Mouse (Mus musculus): ENCODE measurements at regions not wholly inside any gene's neighbourhood (a gene's known extent, or its start where the extent isn't known, plus 50 kb on each side); places are given as distances from the start of the nearest gene placed in this dataset.

DNA sequence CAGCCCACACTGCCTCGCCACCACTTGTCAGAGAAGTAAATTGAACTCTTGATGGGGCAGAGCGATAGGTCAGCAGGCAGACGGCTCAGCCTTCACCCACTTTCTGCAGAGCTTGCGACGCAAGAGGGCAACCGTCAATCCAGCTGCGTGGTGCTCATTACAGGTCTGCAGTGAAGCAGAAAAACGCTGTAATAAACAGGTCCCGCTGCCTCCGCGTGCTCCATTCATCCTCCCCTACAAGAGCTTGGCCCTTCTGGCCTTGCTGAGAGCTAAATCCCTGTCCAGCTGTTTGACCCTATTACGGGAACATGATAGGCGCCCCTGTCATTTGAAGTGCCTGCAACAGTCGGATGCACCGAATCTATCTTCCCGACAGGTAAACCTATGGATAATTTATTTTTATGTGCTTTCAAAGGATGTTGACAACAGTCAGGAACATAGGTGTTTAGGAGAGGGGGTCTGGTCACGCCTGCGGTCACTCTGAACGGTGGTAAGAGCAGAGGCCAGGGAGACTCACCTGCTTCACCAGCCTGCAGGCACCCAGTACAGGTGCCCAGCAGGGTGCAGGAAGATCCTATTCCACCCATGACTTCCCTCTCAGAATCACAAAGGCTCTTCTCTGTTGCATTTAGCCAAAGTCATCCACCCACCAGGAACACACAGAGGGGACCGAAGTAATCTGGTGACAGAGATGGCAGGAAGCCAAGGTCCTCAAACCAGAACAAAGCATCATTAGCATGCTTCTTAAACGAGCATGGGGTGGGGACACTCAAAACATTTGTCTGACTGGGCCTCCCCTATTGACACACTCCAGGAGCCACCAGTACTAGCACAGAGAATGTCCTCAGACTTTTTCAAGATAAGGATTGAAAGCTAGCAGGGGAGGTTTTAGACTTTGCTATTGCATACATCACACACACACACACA is 464.1 kb upstream of the Mgmt start:
- no peak for DNase-seq (ENCODE audit: low spot score in 2 of 2)

DNA sequence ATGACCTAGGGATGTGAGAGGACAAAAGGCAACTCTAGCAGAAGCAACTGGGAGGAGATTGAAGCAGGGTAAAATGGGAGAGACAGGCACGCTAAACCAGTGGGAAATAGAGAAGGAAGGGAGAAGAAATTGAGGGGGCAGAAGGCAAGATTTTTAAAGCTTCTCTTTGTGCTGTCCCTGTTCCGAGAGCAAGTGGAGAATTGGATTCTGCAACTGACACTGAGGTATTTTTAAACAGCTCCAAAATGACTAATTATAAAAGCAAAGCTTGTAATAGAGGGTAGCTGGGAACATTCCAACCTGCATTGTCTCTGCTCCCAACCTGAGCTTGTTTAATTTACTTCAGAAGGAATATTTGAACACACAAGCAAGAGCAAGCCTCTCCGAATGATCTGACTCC is 460.7 kb upstream of the Mgmt start:
- no peak for DNase-seq (ENCODE audit: low spot score in 2 of 2)

DNA sequence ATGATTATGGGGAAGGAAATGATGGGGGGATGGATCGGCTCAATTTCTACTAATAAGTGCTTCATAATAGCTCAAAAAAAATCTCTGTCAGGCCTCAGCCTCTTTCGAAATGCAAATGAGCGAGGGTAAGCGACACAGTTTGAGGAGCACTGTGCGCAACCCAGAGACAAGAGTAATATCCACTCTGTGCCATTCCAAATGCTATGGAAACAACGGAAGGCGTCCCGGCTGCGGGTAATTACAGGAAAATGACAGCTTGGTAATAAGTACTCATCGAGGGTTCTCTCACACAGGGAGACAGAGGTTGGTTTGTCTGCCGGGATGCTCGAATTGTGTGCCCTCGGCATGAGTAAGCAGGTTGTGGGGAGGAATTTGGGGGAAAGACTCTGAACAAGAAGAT is 459.9 kb upstream of the Mgmt start:
- no peak for DNase-seq (ENCODE audit: low spot score in 2 of 2)

DNA sequence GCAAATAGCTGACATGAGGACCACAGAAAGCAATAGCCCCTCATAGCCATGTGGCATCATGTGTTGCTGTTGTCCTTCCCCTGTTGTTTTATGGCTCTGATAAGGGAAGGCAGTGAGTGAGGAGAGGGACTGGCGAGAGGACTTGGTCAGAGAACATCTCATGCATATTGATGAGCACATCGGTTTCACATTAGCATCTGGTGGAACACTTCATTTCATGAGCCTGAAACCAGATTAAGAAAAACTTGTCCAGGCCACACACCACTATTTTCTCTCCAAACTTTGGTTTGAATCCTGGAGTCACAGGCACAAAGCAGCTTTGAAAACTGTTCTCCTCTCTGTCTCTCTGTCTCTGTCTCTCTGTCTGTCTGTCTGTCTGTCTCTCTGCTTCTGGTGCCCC is 451.0 kb upstream of the Mgmt start:
- no peak for DNase-seq (ENCODE audit: low spot score in 2 of 2)

DNA sequence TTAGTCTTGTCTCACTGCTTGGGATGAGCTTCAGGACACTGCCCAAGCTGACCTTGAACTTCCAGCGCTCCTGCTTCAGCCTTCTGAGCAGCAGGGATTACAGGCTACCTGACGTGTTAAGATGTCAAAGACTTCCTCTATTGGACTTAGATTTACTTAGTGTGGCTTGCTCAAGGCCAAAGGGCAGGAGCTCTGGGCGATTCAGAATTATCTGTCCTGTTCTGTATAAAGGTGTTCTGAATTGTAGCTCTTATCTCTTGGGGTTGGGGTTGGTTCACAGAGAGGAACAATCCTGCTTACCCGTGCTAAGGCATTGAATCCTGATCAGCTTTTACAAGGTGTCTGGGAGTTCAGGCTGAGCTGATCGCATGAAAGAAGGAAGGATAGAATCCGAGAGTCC is 449.3 kb upstream of the Mgmt start:
- DNase-seq (ENCODE audit: low spot score in 2 of 2): no peak

DNA sequence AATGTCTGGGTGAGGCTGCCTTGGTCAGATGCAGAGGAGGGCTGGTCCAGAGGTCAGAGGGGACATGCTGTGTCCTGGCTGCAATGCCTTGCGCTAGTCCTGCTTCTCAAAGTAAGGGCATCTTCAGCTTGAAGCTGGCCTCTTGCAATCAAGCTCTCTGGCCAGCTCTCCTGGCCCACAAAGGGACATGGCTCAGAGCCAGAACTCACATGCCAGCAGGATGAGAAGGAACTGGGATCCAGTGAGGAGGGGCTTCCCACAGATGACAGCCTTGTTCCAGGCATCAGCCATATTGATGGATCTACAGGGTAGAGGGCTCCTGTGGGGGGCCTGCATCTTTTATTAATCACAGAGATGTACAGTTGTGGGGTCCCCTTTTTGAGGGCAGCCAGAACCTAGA is 445.1 kb upstream of the Mgmt start:
- no peak for DNase-seq (ENCODE audit: low spot score in 2 of 2)

DNA sequence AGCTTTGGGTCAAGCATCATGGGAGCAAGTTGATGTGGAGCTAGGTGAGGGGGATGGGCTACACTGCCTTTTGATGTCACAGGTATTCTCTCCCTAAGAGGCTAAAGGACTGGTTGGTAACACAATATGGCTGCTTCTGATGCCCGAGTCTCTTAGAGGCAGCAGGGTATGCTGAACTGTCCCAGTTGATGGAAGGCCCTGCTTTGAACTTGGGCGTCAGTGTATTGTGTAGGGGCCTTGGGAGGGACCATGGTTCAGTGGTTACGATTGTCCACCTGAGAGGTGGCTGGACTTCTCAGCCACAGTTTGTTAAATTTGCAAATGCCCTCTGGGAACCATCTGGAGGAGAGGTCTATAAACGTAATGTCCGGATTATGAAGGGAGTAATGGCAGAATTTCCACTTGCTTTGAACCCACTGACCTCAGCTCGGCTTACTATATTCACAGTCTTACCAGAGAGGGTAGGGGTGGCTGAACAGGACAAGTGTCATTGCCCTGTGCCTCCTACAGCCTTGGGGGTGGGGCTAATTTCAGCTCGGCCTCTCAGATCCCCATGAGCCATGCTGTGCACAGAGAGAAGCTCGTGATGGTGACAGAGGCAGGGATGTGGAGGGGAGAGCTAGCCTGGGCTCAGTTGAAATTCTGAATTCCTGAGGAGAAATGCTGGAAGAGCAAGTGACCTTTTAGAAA is 442.6 kb upstream of the Mgmt start:
- DNase-seq (ENCODE audit: low spot score in 2 of 2): no peak

DNA sequence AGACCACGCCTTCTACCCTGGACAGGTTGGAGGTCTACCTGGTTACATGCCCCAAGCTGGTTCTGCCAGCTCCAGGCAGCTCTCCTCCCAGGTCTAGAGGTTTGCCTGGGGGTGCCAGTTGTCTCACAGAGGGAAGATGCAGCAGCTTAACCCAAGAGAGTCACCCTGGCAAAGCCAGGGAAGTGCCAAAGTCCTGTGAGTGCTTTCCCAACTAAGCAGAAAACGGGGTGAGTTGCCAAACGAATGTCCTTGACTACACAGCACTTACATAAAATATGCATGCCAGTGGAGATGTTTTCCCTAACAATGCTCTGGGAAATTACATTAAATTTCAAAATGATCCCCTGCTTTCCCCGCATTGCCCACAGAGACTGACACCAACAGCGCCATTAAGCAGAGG is 441.9 kb upstream of the Mgmt start:
- DNase-seq (ENCODE audit: low spot score in 2 of 2): no peak

DNA sequence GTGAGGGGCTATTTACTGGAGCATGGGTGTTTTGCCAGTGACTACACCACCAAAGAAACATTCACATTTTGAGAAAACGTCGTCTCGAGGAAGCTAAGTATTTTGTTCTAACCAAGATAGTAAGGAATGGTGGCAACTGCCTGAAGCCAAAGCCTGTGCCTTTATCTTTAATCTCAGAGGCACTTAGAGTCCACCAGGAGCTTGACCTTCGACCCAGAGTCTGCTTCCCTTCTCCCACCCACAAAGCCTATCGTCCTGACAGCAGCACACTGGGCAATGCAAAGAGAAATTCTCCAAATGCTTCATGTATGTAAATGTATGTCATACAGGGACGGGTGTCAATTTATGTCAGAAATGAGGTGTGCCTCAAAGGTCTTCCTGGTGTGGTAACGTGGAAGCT is 437.2 kb upstream of the Mgmt start:
- DNase-seq (ENCODE audit: low spot score in 2 of 2): no peak

DNA sequence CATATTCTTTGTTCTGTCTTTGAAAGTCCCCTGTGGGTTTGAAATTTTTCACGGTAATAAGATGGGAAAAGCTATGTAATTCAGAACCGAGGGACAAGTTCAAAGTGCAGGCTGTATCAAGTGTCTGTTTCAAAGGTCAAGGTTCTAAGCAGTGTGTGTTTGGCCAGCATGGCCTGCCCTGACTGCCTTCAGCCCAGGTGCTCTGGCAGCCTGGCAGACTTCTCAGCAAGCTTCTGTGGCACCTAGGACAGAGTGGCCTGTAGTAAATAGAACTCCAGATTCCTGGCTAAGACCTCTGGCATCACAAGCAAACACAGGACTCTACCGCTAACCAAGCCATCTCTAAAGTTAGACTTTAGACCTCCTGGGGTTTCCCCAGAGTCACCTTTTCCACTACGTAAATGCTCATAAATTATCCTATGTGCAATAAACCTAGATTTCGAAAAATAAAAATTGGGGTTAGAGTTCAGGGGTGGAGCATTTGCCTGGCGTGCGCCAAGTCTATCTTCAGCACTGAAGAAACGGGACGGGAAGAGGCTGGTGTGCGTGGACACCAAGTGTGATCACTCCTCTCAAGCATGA is 436.5 kb upstream of the Mgmt start:
- no peak for DNase-seq (ENCODE audit: low spot score in 2 of 2)

DNA sequence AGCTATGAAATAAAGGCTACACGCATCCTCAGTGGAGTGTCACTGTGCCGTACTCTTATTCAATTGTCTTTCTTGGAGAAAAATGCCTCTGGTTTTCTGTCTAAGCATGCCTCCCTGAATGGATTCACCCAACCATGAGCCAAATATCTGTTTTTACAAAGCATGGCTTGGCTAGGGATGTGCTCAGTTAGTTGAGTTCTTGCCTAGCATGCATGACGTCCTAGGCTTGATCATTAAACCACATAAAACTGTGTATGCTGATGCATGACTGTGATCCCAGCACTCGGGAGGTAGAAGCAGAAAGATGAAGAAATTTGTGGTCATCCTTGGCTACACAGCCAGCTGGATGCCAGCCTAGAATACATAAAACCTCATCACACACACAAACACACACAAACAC is 417.3 kb upstream of the Mgmt start:
- no peak for DNase-seq (ENCODE audit: low spot score in 2 of 2)

DNA sequence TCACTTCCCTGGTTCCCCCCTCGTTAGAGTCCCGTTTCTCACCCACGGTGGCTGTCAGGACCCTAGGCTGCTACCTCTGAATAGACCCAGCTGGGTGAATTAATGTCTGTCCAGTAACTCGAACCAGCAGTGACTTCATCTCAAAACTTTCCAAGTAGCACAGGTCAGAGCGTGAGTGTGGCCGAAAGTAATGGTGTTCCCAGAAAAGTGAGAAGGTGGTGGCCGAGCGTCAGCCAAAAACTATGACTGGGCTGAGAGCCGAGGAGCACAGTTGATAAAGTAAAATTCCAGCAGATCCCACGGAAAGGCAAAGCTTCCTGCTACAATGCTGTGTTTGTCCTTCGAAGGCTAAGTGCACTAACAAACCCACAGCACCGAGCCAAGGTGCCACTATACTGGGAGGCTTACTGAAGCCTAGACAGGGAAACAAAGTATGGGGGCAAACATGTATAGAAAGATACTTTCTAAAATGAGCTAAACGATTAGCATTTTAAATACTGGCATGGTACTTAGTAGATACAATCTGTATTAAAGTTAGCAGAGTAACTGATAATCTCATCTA is 413.7 kb upstream of the Mgmt start:
- DNase-seq (ENCODE audit: low spot score in 2 of 2): no peak

DNA sequence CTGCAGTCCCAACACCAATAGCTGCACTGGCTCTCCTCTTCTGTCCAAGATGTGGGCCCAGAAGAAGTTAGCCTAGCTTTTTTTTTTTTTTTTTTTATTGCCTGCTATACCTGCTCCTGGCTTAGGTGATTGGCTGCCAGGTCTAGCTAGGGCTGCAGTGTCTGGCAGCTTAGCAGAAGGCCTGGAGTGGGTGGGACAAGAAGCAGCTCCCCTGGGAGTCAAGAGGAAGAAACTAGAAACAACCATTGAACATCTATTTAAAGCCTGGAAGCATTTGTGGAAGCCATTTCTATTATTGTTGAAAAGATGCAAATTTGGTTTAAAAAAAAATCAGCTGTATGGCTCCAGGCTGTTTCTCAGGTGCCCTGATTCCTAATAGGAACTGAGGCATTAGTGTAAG is 411.2 kb upstream of the Mgmt start:
- no peak for DNase-seq (ENCODE audit: low spot score in 2 of 2)

DNA sequence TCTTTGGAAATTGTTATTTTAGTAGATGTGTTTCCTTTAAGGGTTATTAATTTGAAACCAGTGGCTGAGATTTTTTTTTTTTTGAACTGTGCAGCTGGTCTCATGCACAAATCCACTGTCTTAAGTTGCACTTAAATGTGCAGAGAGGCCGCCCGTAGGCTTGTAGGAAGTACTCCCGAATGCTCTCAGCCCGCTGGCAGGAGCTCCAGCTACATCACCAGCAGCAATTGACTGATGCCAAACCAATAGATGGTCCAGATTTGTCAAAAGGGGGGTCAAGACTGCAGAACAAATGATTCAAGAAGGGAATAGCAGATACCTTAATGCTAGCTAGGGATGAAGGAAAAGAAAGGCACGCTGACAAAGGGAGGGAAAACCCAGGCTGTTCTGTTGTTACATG is 406.9 kb upstream of the Mgmt start:
- no peak for DNase-seq (ENCODE audit: low spot score in 2 of 2)

DNA sequence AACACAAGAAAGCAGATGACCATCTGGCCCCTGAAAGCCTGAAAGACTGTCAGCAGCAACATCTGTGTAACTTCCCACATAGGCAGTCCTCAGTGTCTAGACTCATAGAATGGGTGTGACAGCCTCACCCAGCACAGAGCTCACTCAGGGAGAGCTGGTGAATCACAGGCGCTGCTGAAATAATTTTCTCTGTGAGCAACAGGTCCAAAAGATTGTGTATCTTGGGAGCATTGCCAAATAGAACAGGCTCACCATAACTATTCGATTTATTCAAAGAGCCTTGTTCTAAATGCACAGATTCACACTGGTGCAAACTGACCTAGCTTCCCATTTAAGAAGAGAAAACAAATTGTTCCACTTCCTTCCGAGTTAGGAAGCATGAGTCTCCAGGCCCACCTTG is 399.6 kb upstream of the Mgmt start:
- no peak for DNase-seq (ENCODE audit: low spot score in 2 of 2)

DNA sequence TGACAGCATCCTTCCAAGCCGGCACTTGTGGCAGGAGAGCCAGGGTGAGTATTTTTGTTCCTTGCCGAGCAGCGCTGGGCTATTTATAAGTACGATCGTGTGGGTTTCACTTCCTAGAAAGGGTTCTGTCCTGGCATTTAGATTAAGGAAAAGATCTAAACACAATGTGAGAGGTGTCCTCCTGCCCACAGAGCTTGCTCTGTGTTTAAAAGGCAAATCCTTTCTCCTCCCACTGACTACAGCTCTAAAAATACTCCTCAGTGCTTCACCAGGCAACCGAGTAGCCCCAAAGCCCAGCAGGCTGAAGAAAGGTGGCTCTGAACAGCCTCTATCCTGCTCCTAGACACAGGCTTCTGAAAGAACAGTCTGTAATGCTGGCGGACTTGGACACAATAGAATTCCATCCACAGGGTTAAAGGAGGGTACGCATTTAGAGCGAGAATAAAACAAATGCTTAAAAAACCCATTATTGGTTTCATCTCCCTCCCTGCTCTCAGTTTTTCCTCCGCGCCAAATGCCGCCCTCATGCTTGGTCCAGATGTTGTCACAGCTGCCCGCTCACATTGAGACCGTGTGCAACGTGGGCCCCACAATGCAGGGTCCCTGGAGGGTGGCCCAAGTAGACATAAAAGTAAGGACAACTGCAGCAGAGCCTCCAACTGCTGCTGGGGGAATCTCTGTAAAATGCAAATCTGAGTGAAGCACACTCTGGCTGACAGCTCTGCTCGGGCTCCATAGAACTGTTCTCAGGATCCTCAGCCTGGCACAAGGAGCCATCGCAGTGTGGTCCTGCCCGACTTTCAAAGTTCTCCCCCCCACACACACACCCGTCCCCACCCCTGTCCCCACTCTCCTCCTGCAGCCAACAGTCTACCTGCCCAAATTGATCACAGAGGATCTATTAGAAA is 397.8 kb upstream of the Mgmt start:
- no peak for DNase-seq (ENCODE audit: low spot score in 2 of 2)

DNA sequence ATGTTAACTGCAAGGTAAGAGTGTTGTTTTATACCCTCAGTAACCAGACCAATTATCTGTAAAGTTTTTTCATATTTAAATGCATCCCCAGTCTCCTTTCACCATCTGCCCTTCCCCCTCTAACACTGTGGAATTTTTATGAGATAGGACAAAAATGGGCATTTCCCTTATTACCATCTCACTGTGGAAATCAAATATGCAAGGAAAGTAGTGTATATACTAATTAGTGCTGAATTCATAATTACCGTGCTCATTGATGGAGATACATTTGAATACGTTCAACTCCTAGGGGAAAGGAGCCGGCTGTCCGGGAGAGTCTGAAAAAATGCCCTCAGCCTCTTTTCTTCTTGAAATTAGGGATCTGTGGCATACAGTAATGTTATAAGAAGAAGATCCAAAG is 394.4 kb upstream of the Mgmt start:
- no peak for DNase-seq (ENCODE audit: low spot score in 2 of 2)

DNA sequence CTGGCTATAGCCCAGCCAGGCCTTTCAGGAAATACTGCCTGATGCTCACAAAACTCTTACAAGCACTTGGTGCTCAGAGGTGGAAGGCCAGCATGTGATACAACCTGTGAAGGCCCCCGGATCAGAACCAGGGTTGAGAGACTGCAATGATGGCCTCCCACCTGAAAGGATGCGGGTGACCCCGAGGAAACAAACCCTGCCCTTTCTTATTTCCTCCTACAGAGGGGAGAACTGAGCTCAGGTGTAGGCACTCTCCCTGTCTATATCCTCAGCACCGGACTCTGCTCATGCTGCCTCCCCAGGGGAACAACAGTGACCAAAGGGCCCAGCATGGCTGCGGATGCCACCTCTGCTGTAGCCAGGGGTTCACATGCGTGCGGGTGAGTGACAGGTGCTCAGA is 393.3 kb upstream of the Mgmt start:
- no peak for DNase-seq (ENCODE audit: low spot score in 2 of 2)

DNA sequence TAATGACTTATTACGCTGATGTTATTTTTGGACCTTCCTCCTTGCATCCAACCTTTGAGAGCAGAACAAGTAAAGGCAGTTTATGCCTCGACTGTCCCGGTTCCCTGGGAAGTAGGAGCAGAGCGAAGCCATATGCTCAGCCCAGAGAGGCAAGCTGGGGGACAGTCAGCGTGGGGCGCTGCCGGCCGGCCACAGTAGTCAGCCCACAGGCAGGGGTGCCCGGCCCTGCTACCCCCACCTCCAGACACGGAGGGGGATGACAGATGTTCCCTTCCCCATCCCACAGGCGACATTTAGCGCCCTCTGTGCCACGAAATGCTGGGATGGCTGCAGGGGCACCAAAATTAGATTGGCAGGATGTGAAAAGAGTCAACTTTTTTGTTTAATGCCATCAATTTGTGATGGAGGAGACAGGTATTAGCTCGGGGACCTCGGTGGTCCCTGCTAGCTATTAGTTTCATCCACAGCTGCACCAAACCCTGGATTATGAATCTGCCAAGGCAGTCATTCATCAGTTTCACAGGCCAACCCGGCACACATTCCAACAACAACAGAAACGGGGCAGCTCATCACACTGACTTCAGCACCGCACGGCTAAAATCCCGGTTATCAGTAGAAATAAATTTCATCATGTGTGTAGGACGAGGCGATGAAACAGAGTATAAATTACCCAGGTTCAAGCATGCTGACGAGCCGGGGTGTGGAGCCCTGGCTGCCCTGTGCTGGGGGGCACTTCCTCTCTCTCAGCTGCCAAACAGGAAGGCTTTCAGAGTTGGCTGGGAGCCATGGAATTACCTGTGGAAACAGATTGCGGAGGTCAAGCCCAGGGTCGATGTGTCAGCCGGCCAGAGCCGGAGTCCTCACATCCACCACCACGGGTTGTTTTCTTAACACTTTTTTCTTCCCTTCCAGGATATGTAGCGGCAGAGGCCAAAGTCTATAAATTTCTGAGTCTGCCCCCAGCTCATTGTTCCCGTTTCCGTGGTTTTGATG is 392.3 kb upstream of the Mgmt start:
- DNase-seq (ENCODE audit: low spot score in 2 of 2): peak; percentile 2 to 16

DNA sequence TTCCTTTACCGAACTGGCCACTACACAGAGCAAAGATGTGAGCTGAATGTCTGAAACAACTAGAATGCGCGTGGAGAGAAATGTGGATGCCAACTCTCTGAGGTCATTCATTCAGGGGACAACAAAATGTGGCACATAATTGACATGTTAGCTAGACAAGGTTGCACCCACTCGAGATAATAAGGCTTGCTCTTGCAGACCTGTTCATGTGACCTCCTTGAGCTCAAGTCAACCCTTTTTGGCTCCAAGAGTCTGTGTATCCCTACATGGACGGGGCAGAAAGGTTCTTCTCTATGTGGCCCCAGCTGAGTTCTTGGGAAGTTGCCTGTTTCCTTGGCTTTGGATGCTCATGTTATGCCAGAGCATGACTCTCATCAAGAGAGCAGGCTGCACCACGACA is 383.0 kb upstream of the Mgmt start:
- no peak for DNase-seq (ENCODE audit: low spot score in 2 of 2)
